Mouse (Mus musculus) ovary, adult 18-20 months (tissue): Measurements from ENCODE around the gene Gm36210.

Experiments
- DNase-seq: peaks from one replicate; pipeline ENCODE4 v3.0.0; 2022; ENCODE audit warnings: low spot score, mixed read lengths

Gm36210 gene

DNA sequence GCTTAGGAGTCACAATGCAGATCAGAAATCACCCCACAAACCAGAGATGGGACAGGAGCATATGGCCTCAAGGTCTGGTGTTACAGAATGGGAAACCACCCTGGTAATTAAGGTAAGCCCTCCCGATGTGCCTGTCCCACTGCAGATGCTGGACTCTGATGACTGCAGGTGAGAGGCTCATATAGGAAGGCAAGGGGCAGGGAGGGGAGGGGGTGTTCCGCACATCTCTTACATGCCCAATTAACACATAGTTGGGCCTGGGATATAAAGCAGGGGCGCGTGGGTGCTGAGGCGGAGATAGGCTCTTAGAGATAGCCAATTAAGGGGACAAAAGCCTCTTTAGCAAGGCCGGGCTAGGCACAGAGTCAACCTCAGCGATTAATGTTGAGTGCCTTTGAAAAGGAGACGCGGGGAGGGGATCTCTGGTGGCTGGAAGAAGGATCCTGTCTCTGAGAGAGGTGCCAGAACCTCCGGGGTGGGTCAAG is at the start of gene Gm36210:
TSS of gene Gm36210 (minus strand) at position 51 of the 485 bp plus-strand sequence.
- no peak for DNase-seq

DNA sequence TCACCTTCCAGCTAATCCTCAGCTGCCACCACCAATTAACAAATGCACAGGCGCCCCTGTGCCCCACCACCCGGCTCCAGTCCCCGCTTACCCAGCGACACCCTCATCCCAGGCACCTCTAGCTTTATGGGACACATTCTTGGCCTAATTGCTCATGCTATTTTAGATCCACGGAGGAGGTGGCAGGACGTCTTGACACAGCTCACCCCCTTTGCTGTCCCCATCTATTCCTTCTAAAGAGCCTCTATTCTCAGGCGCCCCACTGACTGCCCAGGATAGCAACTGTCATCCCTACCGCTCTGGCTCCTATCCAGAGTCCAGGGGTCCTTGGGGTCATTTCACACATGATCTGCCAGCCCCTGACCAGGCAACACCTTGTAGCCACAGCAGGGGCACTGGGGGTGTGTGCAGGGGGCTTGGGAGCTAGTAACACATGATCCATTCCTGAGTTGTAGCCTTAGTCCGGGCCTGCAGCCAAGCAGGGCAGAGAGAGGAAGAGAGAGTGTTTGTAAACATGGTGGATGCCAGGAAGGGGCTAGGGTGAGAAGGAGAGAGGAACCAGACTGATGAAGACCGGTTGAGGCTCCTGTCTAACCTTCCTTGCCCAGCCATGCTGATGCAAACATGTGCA is 47.6 kb upstream of the Gm36210 start:
- DNase-seq: no peak

DNA sequence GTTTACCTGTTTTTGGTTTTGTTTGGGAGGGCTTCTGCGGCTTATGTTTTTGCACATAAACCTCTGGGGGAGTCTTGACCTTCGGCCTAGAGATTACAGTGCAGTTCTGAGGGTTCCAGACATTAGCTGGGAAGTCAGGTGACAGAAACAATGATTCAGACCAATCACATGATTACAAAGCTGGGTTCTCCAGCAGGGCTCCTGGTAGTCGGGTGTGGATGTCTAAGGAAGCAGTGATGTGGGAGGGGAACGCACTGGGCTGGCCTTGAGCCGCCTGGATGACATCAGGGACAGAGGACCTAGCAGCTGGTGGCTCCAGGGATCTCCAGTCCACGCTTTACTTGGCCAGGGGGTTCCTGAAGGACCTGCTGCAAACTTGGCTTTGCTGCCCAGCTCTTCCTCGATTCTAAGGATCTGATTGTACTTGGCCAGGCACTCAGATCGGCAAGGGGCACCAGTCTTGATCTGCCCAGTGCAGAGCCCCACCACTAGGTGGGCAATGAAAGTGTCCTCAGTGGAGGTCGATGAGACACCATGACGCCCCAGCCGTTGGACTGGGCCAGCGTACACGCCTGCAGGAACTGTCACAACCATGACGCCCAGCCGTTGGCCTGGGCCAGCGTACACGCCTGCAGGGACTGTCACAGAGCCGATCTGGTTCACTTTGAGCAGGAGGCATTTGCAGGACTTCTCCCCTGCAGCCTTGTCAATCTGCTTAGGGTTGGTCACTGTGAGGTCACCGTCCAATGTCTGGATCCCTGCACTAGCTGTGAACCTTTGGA is 44.4 kb upstream of the Gm36210 start:
- DNase-seq: no peak

DNA sequence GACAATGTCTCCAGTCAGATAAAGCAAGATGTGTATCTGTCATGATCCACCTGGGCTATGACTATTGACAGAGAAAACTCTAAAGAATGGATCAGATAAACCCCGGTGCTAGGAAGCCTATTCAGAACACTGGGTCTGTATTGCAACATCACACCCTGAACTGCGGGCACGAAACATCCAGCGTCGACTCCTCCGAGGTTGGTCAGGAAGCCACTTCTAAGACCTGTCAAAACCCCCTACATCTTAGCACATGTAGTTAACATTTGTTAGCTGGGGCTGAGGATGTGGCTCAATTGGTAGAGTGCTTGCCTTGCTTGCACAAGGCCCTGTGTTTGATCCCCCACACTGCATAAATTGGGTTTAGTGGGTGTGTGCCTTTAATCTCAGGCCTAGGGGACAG is 42.1 kb upstream of the Gm36210 start:
- no peak for DNase-seq

DNA sequence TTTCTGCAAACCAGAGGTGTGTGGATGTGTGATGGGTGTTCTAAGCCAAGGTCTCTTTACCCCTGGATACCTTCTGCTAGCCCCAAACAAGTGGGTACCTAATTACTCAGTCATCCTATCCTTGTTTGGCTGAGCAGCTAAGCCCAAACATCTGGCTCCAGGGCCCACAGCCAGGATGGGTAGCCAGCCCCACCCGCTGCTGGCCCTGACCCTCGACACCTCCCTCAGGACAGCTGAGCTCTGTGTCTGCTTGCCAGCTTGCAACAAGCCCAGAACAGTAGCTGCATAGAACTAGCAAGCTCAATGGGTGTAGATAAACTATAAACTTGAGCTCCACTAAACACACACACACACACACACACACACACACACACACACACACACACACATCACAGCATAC is 41.5 kb upstream of the Gm36210 start:
- peak; percentile 80 for DNase-seq

DNA sequence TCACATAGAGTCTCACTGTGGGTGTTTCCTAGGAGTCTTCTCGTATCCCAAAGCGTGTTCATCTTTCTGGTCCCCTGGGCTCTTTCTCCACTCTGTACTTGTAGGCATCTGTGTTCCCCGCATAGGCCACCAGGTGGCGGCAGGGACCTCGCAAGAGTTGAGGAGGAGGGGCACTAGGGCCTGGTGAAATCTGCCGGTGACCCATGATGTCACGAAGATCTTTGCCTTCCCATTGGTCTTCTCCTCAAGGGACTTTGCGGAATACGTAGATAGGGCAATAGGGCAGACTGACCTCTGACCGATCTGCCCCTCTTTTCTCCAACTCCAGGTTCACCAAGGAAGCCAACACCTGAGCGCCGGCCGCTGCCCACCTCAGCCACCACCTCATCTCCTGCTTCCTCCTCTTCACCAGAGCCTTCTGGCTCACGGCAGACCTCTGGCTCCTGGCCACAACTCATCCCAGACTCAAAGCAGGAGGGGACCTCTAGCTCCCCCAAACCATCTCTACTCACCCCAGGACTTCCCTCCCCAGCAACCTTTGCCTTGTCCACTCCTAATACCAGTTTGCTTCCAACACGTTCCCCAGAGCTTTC is 37.0 kb upstream of the Gm36210 start:
- DNase-seq: peak; percentile 82

DNA sequence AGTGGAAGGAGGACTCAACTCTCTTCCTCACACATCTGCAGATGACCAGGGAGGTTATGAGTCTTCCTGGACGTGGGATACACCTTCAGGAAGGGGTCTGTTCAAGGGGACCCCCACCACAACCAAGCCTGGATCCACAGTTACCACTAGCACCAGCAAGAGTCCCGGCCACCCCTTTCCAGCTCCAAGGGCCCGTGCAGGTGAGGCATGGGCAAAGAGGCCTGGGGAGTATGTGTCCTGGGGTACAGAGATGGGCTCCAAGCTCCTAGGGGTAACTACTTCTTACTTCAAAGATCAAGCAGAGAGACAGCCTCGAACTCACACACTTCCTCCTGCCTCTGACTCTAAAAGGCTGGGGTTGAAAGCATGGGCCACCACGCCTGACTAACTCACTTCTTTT is 36.4 kb upstream of the Gm36210 start:
- no peak for DNase-seq

DNA sequence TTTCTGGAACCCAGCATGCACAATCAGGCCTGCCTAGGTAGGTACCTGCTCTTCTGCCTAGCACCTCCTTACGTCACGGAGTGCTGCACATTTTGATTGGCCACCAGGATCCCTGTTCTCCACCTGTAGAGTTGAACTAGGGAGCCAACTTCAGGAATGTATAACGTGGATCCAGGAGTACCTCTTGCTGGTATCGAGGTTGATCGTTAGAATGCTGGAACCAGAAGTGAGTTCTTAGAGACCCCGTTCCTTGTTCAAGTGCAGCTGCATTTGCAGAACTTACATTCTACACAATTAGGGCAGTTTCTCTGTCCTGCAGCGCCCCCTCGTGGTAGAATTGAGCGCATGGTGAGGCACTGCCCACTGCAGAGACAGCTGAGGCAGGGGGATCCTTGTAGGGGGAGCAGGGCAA is 33.8 kb upstream of the Gm36210 start:
- no peak for DNase-seq

DNA sequence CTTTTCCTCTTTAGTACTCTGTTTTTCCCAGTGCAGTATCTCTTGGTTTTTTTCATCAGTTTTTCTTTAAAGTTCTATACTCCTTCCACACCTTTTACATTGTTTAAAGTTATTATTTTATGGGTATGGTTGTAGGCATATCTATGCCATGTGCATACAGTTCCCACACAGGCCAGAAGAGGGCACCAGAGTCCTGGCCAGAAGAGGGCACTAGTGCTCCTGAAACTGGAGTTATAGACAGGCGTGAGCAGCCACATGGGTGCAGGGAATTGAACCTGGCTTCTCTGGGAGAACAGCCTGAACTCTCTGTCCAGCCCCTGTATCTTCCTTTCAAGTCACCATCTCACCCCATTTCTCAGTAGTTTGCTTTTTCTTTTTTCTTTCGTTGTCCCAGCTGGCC is 32.1 kb upstream of the Gm36210 start:
- no peak for DNase-seq

DNA sequence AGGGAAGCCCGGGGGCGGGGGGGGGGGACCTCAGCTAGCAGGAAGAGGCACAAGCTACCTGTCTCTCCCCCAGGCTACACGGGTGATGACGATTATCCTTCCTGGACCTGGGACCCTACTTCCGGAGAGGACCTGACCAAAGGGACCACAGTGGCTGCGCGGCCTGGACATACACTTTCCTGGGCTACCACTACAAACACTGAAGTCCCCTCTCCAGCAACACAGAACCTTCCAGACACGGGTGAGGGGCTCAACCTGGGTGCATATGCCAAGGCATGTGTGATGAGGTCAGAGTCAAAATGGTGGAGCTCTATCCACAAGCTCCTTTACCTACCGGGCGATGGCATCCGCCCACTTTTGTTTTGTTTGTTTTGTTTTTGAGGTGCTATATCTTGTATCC is 31.1 kb upstream of the Gm36210 start:
- no peak for DNase-seq

DNA sequence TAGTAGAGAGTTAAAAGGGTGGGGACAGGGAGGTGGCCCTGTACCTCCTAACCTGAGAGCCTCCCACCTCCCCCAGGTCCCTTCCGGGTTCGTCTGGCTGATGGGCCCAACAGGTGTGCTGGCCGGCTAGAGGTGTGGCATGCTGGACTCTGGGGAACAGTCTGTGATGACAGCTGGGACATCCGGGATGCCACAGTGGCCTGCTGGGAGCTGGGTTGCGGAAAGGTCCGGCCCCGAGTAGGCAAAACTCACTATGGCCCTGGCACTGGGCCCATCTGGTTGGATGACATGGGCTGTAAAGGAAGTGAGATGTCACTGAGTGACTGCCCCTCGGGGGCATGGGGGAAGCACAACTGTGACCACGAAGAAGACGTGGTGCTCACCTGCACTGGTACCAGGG is 30.5 kb upstream of the Gm36210 start:
- no peak for DNase-seq

DNA sequence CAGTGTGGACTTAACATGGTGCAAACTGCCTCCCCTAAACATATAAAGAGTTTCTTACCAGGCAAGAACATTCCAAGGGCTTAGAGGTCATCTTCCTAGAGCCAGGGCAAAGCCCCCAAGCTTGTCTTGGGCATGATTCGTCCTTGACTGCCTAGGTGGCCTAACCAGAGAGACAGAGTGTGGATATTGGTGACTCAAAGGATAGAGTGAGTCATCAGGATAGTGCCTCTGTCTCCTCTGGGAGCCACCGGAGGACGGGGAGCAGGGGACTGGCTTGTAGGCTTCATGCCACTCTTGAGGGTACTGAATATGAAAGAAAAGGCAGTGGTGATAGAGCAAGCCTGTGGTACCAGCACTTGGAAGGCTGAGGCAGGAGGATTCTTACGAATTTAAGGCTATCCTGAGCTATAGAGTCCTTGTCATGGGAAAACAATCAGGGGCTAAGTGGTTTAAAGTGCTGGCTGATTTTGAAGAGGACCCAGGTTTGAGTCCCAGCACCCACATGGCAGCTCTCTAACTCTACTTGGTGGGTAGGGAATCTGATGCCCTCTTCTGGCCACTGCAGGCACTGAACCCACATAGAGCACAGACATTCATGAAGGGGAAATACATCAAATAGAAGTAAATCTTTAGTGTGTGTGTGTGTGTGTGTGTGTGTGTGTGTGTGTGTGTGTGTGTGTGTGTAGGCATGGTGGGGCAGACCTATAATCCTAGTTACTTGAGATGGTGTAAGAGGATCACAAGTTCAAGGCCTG is 28.0 kb upstream of the Gm36210 start:
- no peak for DNase-seq

DNA sequence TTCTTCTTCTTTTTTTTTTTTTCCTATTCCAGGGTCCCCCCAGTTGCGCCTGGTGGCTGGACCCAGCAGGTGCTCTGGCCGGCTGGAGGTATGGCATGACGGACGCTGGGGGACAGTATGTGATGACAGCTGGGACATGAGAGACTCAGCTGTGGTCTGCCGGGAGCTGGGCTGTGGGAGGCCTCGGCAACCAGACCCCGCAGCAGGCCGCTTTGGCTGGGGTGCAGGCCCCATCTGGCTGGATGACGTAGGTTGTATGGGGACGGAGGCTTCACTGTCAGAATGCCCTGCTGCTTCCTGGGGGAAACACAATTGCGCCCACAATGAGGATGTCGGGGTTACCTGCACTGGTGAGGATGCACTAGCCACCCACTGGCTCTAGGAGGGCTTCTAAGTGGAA is 26.8 kb upstream of the Gm36210 start:
- DNase-seq: no peak

DNA sequence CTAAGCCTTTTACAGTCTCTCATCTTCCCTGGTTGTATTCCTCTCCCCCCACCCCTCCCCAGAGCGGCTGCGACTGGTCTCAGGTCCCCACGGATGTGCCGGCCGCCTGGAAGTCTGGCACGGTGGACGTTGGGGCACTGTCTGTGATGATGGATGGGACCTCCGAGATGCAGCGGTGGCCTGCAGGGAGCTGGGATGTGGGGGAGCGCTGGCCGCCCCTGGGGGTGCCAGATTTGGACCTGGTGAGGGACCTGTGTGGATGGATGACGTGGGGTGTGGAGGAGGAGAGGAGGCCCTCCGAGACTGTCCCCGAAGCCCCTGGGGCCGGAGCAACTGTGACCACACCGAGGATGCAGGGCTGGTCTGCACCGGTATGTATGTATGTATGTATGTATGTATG is 22.0 kb upstream of the Gm36210 start:
- DNase-seq: no peak

DNA sequence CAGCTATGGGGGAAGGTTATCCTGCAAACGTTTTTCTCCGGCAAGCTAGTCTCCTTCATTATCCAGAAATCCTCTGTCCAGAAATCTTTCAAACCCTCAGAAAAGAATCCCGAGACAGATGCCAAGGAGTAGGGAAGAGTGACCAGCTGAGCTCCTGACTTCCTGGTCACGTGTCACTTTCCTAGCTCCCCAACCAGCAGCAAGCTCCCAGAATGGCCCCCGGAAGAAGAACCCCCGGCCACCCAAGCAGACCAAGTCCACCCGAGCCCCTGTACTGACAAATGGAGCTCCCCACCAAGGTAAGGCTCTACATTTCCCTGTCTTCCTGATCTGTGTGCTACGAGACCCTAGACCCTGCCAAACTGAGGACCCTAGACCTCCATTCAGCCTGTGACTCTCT is 21.4 kb upstream of the Gm36210 start:
- DNase-seq: no peak

DNA sequence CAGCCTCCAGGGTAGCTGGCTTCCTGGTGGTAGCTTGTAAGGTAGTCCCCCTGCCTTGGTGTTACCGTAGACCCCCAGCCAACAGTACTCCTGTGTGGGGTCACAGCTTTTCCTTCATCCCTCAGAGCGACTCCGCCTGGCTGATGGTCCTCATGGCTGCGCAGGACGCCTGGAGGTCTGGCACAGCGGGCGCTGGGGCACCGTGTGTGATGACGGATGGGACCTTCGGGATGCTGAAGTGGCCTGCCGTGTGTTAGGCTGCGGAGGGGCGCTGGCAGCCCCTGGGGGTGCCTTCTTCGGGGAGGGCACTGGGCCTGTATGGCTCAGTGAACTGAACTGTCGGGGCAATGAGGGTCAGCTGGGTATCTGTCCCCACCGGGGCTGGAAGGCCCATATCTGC is 20.5 kb upstream of the Gm36210 start:
- DNase-seq: no peak

DNA sequence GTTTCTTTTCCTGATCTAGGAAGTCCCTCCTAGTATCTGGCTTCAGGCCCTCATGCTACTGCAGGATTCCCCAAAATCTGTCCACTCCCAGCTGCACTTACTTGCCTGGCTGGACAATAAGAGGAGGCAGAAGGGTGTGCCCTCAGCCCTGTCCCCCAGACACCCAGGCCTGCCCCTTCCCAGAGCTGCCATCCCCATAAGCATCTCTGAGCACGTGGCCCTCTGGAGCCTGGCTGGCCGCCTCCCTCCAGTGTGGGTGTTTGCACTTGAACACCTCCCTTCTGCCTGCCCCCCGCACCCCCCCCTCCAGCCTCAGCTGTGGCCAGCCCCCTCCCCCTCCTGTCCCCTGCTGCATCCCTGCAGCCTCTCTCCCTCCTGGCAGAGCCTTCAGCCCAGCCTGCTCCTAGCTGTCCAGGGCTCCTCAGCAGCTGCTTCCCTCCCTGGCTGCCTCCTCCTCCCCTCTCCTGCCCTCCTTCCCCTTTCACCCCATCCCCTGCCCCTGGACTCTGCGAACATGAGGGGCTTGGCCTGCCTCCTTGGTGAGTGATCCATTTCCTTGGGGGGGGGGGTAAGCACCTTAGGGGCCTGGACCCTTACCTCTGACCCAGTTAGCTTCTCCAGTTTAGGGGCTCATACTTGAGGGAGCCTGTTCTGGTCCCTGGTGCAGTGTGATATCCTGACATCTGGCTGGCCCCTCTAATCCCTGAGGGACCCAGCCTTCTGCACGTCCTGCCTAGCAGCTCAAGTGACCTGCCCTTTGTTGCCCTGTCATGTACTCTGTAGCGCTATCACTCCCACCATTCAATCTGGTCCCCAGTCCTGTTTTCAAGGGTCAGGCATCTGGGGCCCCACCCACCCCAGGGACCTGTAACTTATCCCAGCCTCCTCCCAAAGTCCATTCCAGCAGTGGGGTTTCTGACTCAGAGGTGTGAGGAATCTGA is 19.4 kb upstream of the Gm36210 start, which contains the start of gene Ssc5d:
TSS of gene Ssc5d (plus strand) at position 345 of the 941 bp plus-strand sequence.
- no peak for DNase-seq

DNA sequence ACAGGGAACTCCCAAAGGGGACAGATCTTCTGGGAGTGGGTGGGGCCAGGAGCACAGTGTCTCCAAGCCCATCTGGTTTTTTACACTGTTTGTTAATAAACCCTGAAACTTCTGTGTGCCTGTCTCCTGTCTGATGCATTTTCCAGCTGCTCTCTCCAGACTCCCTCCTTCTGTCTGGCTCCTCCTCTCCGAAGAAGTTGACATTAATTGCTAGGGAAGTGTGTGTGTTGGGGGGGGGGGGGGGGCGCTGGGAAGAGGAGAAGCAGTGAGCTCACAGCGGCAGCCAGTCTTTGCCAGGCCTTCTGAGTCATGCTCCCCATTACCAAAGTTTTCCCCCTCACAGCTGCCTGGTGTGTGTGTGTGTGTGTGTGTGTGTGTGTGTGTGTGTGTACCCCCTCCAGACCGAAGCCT is 18.6 kb upstream of the Gm36210 start:
- no peak for DNase-seq

DNA sequence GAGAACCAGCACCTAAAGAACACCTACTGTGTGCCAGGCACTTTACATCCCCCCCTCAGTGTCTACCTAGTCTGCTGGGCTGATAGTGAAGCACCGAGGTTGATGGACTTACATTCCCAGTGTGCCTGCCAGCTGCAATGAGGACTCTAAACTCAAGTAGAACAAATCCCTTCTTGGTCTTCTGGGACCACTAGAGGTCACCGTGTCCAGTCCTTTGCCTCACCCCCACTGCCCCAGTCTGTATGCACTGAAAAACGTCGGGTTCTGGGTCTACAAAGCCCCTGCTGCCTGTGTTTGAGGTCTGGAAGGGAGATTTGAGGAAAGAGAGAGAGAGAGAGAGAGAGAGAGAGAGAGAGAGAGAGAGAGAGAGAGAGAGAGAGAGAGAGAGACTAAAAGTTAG is 18.2 kb upstream of the Gm36210 start:
- DNase-seq: no peak

DNA sequence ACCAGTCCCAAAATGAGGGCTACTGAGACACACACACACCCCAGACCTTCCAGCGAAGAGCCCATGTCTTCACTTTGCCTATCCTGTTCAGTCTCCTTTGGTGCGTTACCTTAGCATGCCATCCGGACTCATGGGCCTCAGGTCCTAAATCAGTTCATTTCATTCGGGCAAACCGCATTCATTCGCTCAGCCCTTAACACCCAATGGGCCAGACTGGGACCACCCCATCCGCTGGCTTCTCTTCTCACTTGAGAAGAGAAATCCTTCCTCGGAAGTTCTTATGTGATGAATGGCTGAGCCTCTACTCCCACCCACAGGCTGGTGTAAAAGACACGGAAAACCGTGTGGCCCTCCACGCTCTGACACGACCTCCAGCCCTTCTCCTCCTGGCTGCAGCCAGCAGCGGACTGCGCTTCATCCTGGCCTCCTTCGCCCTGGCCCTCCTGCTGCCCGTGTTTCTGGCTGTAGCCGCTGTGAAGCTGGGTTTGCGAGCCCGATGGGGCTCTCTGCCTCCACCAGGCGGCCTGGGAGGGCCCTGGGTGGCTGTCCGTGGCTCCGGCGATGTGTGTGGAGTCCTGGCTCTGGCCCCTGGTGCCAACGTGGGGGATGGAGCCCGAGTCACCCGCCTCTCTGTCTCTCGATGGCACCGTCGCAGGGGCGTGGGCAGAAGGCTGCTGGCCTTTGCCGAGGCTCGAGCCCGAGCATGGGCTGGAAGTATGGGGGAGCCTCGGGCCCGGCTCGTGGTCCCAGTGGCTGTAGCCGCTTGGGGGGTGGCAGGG is 17.5 kb upstream of the Gm36210 start:
- DNase-seq: peak; percentile 55
